Mouse (Mus musculus): ENCODE results near the gene Faim. TPM values are rescaled to one million over a fixed set of nuclear protein-coding genes. Genes with fewer than 3 reads are reported as not detected.

The Faim gene
- polyA plus RNA-seq, 1 experiment from 2014 or later = 31.2 TPM

DNA sequence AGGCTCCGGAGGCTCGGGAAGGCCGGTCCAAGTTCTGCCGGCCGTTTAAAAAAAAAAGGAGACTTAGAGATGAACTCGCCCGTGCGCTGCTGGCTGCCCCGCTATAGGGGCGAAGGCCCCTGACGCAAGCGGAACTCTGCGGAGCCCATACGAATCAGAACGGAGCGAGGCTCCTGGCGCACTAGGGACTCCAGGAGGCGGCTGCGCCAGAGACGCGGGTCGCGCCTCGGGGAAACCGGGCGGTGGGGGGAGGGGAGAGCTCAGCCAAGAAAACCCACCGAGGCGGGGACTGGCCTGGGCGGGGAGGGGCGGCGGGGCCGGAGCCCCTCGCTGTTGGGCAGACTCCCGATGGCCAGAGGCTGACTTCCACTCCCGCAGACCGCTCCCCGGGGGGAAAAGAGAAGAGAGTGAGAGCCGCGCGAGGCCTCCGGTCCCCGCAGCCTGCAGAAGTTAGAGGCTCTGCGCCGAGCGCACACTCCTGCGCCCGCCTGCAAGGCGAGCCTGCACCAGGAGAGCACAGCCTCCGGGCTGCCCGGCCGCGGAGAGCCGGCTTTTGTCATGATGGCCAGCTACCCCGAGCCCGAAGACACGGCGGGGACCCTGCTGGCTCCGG is 31.0 kb upstream of the Faim start, which contains the start of gene Foxl2:
TSS of gene Foxl2 (plus strand) at position 186 of the 613 bp plus-strand sequence.
- Histone ChIP-seq H3K4me3 (ENCODE audit: low read depth, low read length) (peak within 1 kb of the TSS; percentile 33), H3K9ac (ENCODE audit: low read depth, low read length) (no peak within 1 kb of the TSS), H3K9me3 (ENCODE audit: control insufficient read depth) (no peaks in the 10 kb centered on the region), H3K36me3 (ENCODE audit: control insufficient read depth, insufficient read depth) (no peaks in the 10 kb centered on the region), H3K4me1 (replicated peaks; ENCODE audit: control insufficient read depth, insufficient read depth, low read length) (no peaks in the 10 kb centered on the region), H3K27me3 (replicated peaks; ENCODE audit: control insufficient read depth, insufficient read depth, low read length) (peaks cover 99% of the 10 kb centered on the region), H3K4me2 (replicated peaks; ENCODE audit: low read depth) (peak within 1 kb of the TSS; percentile 62), H3K27ac (ENCODE audit: low read depth, low read length) (no peak within 1 kb of the TSS)
- under 1% methylated on average over 51 of the region's 58 CpGs for WGBS
- no peak for TF ChIP-seq CTCF (IDR thresholded peaks at IDR 0.05; ENCODE audit: low read depth)
- ATAC-seq = no peak

DNA sequence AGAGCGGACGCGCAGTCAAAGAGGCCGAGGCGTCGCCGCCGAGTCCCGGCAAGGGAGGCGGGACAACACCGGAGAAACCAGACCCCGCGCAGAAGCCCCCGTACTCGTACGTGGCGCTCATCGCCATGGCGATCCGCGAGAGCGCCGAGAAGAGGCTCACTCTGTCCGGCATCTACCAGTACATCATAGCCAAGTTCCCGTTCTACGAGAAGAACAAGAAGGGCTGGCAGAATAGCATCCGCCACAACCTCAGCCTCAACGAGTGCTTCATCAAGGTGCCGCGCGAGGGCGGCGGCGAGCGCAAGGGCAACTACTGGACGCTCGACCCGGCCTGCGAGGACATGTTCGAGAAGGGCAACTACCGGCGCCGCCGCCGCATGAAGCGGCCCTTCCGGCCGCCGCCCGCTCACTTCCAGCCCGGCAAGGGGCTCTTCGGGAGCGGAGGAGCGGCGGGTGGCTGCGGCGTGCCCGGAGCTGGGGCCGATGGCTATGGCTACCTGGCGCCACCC is 30.4 kb upstream of the Faim start:
- peaks cover 99% of the 10 kb centered on the region for H3K27me3 ChIP-seq (replicated peaks; ENCODE audit: control insufficient read depth, insufficient read depth, low read length)
- no peak for ATAC-seq
- no peak overlapping the region for H3K9ac ChIP-seq (ENCODE audit: low read depth, low read length)
- H3K4me2 ChIP-seq (replicated peaks; ENCODE audit: low read depth) = peak overlapping the region; percentile 62
- H3K4me3 ChIP-seq (ENCODE audit: low read depth, low read length) = peak overlapping the region; percentile 33
- no peaks in the 10 kb centered on the region for H3K36me3 ChIP-seq (ENCODE audit: control insufficient read depth, insufficient read depth)
- under 1% methylated on average over 59 of the region's 60 CpGs for WGBS
- TF ChIP-seq CTCF (IDR thresholded peaks at IDR 0.05; ENCODE audit: low read depth) = peak; percentile 39
- no peak overlapping the region for H3K27ac ChIP-seq (ENCODE audit: low read depth, low read length)
- no peaks in the 10 kb centered on the region for H3K9me3 ChIP-seq (ENCODE audit: control insufficient read depth)
- no peaks in the 10 kb centered on the region for H3K4me1 ChIP-seq (replicated peaks; ENCODE audit: control insufficient read depth, insufficient read depth, low read length)

DNA sequence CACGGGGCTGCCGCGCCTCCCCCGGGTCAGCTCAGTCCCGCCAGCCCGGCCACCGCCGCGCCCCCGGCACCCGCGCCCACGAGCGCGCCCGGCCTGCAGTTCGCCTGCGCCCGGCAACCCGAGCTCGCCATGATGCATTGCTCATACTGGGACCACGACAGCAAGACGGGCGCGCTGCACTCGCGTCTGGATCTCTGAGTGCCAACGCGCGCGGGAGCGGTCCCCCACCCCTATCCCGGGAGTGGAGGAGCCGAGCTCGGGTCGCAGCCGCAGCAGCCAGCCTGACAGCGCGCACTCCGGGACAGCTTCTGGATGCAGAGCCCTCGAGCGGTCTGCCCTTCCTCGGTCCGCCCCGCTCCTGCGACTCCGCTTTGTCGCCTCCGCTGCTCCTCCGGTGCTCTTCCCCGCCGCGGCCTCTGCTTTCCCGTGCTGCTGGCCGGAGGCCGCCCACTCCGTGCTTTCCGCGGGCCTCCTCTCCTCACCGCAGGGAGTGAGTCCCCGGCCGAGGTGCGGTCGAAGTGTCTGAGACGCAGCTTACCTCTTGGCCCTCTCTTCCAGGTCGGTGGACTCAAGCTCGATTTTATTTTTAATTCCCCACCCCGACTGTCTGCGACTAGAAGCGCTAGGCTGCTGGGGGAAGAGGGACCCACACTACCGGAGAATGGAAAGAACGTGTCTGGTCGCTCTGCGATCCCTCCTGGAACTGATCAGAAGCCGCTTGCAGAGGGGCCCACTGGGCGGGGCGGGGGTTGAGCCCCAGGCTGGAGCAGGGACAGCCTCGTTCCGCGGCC is 29.4 kb upstream of the Faim start:
- H3K36me3 ChIP-seq (ENCODE audit: control insufficient read depth, insufficient read depth) = no peaks in the 10 kb centered on the region
- no peak for TF ChIP-seq CTCF (IDR thresholded peaks at IDR 0.05; ENCODE audit: low read depth)
- no peaks in the 10 kb centered on the region for H3K4me1 ChIP-seq (replicated peaks; ENCODE audit: control insufficient read depth, insufficient read depth, low read length)
- H3K4me2 ChIP-seq (replicated peaks; ENCODE audit: low read depth) = peak overlapping the region; percentile 62
- no peak overlapping the region for H3K27ac ChIP-seq (ENCODE audit: low read depth, low read length)
- H3K9me3 ChIP-seq (ENCODE audit: control insufficient read depth) = no peaks in the 10 kb centered on the region
- under 1% methylated on average over 71 of the region's 80 CpGs for WGBS
- H3K9ac ChIP-seq (ENCODE audit: low read depth, low read length) = no peak overlapping the region
- peak overlapping the region; percentile 33 for H3K4me3 ChIP-seq (ENCODE audit: low read depth, low read length)
- no peak for ATAC-seq
- peaks cover 100% of the 10 kb centered on the region for H3K27me3 ChIP-seq (replicated peaks; ENCODE audit: control insufficient read depth, insufficient read depth, low read length)

DNA sequence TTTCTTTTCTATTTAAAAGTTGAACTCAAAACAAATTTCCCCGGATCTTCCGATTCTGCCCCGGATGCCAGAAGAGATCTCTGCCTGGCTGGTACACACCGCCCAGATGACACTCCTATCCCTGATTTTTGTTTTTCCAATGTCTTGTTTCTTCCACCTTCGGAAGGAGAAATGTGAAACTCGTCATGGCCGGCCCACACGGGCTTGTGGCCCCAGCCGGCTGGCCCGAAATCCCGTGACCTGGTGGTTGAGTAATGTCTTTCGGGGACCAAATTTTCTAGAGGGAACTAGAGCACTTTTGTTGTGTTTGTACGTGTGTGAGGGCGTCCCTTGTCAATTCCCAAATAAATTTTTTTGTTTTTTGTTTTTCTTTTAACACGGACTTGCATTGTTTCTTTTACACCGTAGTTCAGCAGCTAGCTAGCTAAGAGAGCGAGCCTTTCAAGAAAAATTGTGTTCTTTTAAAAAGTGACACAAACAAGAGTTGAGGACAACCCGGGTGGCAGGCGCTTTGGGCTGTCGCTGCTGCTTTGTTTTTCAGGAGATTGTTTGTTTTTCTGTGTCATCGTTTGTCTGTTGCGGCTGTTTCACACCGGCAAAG is 28.3 kb upstream of the Faim start:
- Histone ChIP-seq H3K4me2 (replicated peaks; ENCODE audit: low read depth) (no peak overlapping the region), H3K9me3 (ENCODE audit: control insufficient read depth) (no peaks in the 10 kb centered on the region), H3K36me3 (ENCODE audit: control insufficient read depth, insufficient read depth) (no peaks in the 10 kb centered on the region), H3K9ac (ENCODE audit: low read depth, low read length) (no peak overlapping the region), H3K4me1 (replicated peaks; ENCODE audit: control insufficient read depth, insufficient read depth, low read length) (no peaks in the 10 kb centered on the region), H3K27ac (ENCODE audit: low read depth, low read length) (no peak overlapping the region), H3K27me3 (replicated peaks; ENCODE audit: control insufficient read depth, insufficient read depth, low read length) (peaks cover 100% of the 10 kb centered on the region), H3K4me3 (ENCODE audit: low read depth, low read length) (0 out of 2 replicates have a peak overlapping the region, but pooled peaks have one; percentile 4)
- ATAC-seq = no peak
- no peak for TF ChIP-seq CTCF (IDR thresholded peaks at IDR 0.05; ENCODE audit: low read depth)
- WGBS = 2% methylated on average over 23 of the region's 23 CpGs

DNA sequence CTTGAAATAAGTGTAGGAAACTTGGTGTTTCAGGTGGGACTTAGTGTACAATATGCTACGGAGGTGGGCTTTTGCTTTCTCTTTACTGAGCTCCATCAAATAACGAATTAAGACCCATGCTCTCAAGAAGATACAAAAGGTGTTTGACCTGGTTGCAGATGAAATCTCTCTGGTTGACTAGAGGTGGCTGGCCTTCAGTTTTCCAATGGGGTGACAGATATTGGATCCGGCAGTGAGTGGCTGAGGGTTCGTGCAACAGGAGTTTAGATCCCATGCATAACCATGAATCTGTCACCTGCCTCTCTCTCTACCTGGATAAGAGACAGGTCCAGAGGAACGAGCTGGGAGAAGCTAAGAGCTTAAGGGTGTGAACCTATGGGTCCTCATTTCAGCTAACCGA is 27.5 kb upstream of the Faim start:
- no peak for ATAC-seq
- H3K9ac ChIP-seq (ENCODE audit: low read depth, low read length) = no peak overlapping the region
- H3K4me3 ChIP-seq (ENCODE audit: low read depth, low read length) = no peak overlapping the region
- H3K4me2 ChIP-seq (replicated peaks; ENCODE audit: low read depth) = no peak overlapping the region
- H3K9me3 ChIP-seq (ENCODE audit: control insufficient read depth) = no peaks in the 10 kb centered on the region
- H3K4me1 ChIP-seq (replicated peaks; ENCODE audit: control insufficient read depth, insufficient read depth, low read length) = no peaks in the 10 kb centered on the region
- no peak for TF ChIP-seq CTCF (IDR thresholded peaks at IDR 0.05; ENCODE audit: low read depth)
- no peak overlapping the region for H3K27ac ChIP-seq (ENCODE audit: low read depth, low read length)
- no peaks in the 10 kb centered on the region for H3K36me3 ChIP-seq (ENCODE audit: control insufficient read depth, insufficient read depth)
- peaks cover 100% of the 10 kb centered on the region for H3K27me3 ChIP-seq (replicated peaks; ENCODE audit: control insufficient read depth, insufficient read depth, low read length)
- WGBS = 6% methylated on average over 6 of the region's 6 CpGs

DNA sequence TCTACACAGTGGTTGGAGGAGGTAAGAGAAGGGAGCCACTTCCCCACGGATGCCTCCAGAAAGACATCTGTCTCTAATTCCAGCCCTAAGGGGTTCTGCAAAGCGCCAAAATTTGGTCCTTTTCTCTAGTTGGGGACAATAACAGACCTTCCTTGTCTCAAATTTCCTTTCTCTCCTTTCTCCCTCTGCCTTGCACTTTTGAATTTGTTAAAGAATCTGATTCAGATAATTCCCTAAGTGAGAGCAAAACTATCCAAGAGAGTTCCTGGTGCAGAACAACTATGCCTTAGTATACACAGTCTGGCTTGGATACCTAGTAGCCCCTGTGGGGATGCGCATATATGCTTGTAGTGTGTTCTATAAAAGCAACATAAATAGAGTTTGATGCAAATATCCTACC is 26.3 kb upstream of the Faim start:
- Histone ChIP-seq H3K27me3 (replicated peaks; ENCODE audit: control insufficient read depth, insufficient read depth, low read length) (peaks cover 100% of the 10 kb centered on the region), H3K36me3 (ENCODE audit: control insufficient read depth, insufficient read depth) (no peaks in the 10 kb centered on the region), H3K4me1 (replicated peaks; ENCODE audit: control insufficient read depth, insufficient read depth, low read length) (no peaks in the 10 kb centered on the region), H3K9me3 (ENCODE audit: control insufficient read depth) (no peaks in the 10 kb centered on the region), H3K27ac (ENCODE audit: low read depth, low read length) (no peak overlapping the region), H3K4me2 (replicated peaks; ENCODE audit: low read depth) (no peak overlapping the region), H3K4me3 (ENCODE audit: low read depth, low read length) (no peak overlapping the region), H3K9ac (ENCODE audit: low read depth, low read length) (no peak overlapping the region)
- WGBS = 41% methylated on average over 3 of the region's 3 CpGs
- no peak for TF ChIP-seq CTCF (IDR thresholded peaks at IDR 0.05; ENCODE audit: low read depth)
- ATAC-seq = no peak

All from intestine, postnatal 0 days (tissue).